Mouse (Mus musculus) spleen, adult 2 months (tissue): ENCODE data around the gene Adarb1. TPM values are rescaled to one million over a fixed set of nuclear protein-coding genes. Genes with fewer than 3 reads are reported as not detected.
A peak's percentile ranks its signal among the peaks of the same experiment; 100 is the strongest.

Experiments
- DNase-seq, 2 experiments: peaks; one replicate each; pipeline versions ENCODE4 v3.0.0 to v3.0.0-alpha.2; 2012 to 2021; ENCODE audit warnings: low spot score in 2 of 2, low read depth in 1 of 2
- H3K27ac ChIP-seq: fragments of 200-500 bp; 2 replicates; pipeline ENCODE4 v1.5.1; 2012; ENCODE audit warnings: low read length, inconsistent platforms; ENCODE audit not compliant: insufficient read depth
- H3K27me3 ChIP-seq: fragments of 200-500 bp; 2 replicates; pipeline ENCODE4 v1.6.1; 2012; ENCODE audit warnings: mild to moderate bottlenecking, moderate library complexity, low read length, inconsistent platforms; ENCODE audit not compliant: control insufficient read depth, insufficient read depth
- H3K36me3 ChIP-seq: fragments of 200-500 bp; 2 replicates; pipeline ENCODE4 v1.6.1; 2012; ENCODE audit warnings: mild to moderate bottlenecking, low read length, inconsistent platforms; ENCODE audit not compliant: control insufficient read depth, insufficient read depth
- H3K4me1 ChIP-seq: fragments of 200-500 bp; 2 replicates; pipeline ENCODE4 v1.6.1; 2011; ENCODE audit warnings: inconsistent platforms; ENCODE audit not compliant: control insufficient read depth, insufficient read depth, insufficient read length
- H3K4me3 ChIP-seq: fragments of 200-500 bp; 2 replicates; pipeline ENCODE4 v1.5.1; 2011; ENCODE audit warnings: mild to moderate bottlenecking, inconsistent platforms; ENCODE audit not compliant: insufficient read depth, insufficient read length; ENCODE audit errors: extremely low read depth
- CTCF ChIP-seq: fragments of 200-500 bp; IDR thresholded peaks from 2 replicates; pipeline ENCODE4 v1.5.1; 2011; ENCODE audit warnings: mild to moderate bottlenecking, inconsistent platforms; ENCODE audit not compliant: insufficient read depth, insufficient read length, insufficient replicate concordance; ENCODE audit errors: extremely low read depth
- POLR2A ChIP-seq: fragments of 200-500 bp; IDR thresholded peaks from 2 replicates; pipeline ENCODE4 v1.6.1; 2011; ENCODE audit warnings: low read depth, low read length, inconsistent platforms
- WGBS: fragments of 180-500 bp; shearing (Covaris S2); methylation state at CpG from one replicate; pipeline ENCODE4 v1.1.7; 2018; 5-methylcytosine and 5-hydroxymethylcytosine counted together
- polyA plus RNA-seq: library from polyadenylated mRNA; depleted of rRNA; stranded (reverse); fragments of >200 nt; gene quantifications from 2 replicates; pipeline ENCODE4 v1.2.3, GENCODE M21; 2012

Gene Adarb1
- polyA plus RNA-seq, 1 experiment = 2.2 TPM

DNA sequence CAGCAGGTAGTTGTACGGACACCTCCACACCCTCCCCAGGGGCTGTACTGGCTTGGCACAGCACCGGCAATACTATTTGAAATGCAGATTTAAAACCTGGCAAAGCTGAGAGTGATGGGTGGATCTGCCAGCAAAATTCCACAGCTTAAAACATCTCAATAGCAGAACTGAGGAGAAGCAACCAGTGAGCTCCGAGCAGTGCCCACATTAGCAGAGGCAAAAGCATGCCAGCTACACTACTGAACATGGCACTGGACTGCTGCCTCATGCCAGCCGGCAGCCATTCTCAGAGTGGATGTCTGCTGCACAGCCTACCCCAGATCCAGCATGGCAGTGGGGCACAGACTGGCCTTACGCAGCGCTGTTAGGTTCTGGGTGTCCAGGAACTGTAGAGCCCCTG is 93.4 kb downstream of the Adarb1 start:
- 94% methylated on average over 6 of the region's 6 CpGs for WGBS
- Histone ChIP-seq H3K27ac (no peak overlapping the region), H3K4me1 (no peaks in the 10 kb centered on the region), H3K27me3 (no peaks in the 10 kb centered on the region), H3K36me3 (no peaks in the 10 kb centered on the region), H3K4me3 (no peak overlapping the region)
- no peak for TF ChIP-seq POLR2A
- TF ChIP-seq CTCF = no peak
- DNase-seq = no peak

DNA sequence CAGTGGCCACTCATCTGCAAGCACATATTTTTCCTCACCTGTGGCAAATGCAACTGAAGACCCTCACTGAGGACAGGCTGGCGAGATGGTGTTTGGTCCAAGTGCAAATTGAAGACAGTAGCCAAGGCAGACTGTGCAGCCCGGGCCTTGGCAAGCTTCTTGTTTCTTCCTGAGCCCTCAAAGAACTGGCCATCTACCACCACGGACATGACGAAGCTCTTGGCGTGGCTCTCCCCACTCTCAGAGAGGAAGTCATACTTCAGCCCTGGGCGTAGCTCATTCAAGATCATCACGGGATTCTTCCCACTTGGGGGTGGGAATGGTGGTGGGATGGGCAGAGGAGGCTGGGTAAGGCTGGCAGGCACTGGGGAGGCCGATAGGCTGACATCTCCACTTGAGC is 96.5 kb downstream of the Adarb1 start:
- Histone ChIP-seq H3K27me3 (no peaks in the 10 kb centered on the region), H3K4me3 (no peak overlapping the region), H3K36me3 (no peaks in the 10 kb centered on the region), H3K4me1 (no peaks in the 10 kb centered on the region), H3K27ac (no peak overlapping the region)
- TF ChIP-seq CTCF (no peak), POLR2A (no peak)
- 78% methylated on average over 8 of the region's 8 CpGs for WGBS
- no peak for DNase-seq

DNA sequence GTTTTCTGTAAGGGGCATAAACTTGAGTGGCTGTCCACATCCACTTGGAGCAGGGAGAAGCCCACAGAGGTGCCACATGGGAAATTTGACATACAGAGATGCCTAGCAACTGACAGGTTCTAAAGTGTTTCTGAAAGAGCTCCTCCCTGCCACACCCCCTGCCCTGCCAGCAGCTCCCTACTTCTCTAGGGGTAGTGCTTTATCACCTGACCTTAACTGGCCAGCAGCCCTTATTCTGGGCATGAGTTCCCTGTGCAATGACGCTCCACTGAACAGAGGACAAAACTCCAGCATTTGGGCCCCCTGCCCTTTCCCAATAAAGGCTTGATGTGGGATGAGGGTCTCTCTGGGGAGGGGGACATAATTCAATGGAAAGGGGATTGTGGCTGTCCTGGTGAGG is 97.1 kb downstream of the Adarb1 start:
- Histone ChIP-seq H3K4me3 (no peak overlapping the region), H3K4me1 (no peaks in the 10 kb centered on the region), H3K27ac (no peak overlapping the region), H3K36me3 (no peaks in the 10 kb centered on the region), H3K27me3 (no peaks in the 10 kb centered on the region)
- TF ChIP-seq POLR2A (no peak), CTCF (no peak)
- DNase-seq = no peak
- WGBS = 82% methylated on average over 1 of the region's 1 CpGs

DNA sequence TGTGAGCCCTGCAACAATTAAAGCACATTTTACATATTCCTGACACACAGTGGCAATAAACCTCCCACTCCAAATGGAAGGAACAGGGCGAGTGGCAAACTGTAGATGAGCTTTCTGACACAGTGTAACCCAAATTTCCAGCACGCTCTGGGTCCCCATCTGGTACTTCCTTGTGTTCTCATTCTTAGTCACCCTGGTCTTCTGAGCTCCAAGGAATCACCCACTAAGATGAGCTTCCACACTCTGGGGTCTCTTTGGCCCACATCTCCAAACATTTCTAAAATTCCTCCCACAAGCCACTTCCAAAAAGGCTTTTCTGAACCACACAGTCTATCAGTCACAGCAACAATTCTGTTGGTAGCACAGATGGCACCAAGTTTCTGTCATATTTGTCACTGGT is 102.4 kb downstream of the Adarb1 start:
- Histone ChIP-seq H3K27ac (no peak overlapping the region), H3K4me1 (no peaks in the 10 kb centered on the region; the same call in 1 of the 2 replicates), H3K27me3 (no peaks in the 10 kb centered on the region), H3K36me3 (no peaks in the 10 kb centered on the region), H3K4me3 (no peak overlapping the region)
- DNase-seq = no peak
- TF ChIP-seq CTCF (no peak), POLR2A (no peak)
- 88% methylated on average over 2 of the region's 2 CpGs for WGBS

DNA sequence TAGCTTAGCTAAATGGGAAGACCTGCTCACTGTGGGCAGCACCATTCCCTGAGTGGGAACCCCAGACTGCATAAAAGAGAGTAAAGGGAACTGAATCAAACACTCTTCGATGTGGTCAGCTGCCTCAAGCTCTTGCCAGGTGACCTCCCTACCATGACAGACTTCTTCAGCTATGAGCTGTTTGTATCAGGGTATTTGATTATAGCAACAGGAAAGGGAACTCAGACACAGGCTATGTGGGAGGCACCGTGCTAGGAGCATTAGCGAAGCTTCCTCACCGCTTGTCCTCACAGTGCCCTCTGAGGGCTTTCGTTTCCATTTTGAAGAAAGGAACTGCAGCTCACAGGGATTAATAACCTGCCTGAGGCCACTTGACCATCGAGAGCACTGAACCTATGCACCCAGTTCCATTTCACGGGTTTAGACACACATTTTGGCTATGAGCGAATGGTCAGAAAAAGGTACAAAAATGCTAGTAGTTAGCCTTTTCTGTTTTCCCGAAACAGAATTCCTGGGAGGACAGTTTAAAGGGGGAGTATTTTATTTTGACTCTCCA is 103.3 kb downstream of the Adarb1 start:
- no peak overlapping the region for H3K27ac ChIP-seq
- H3K4me3 ChIP-seq = no peak overlapping the region
- H3K27me3 ChIP-seq = no peaks in the 10 kb centered on the region
- peak in 1 of 2 experiments; percentile 3 for DNase-seq
- no peaks in the 10 kb centered on the region for H3K36me3 ChIP-seq
- TF ChIP-seq POLR2A (no peak), CTCF (no peak)
- WGBS = 51% methylated on average over 9 of the region's 9 CpGs
- no peaks in the 10 kb centered on the region; the same call in 1 of the 2 replicates for H3K4me1 ChIP-seq

DNA sequence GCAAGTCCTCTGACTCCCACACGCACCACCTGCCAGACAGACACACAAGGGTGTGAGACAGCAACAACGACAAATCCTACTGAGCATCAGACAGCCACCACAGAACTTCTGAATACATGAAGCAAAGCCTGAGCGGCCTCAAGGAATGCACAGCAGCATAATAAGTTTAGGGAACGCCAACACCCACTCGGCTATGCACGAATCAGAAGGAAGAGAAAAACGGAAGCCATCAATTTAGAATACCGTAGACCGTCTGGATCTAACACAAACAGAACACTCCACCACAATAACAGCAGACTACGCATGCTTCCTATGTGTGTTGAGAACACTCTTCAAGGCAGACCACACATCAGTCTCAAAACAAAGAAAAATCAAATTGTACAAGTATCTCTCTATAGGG is 109.1 kb downstream of the Adarb1 start:
- no peaks in the 10 kb centered on the region for H3K36me3 ChIP-seq
- H3K4me3 ChIP-seq = no peak overlapping the region
- H3K27ac ChIP-seq = no peak overlapping the region
- WGBS = 83% methylated on average over 10 of the region's 10 CpGs
- no peaks in the 10 kb centered on the region for H3K4me1 ChIP-seq
- TF ChIP-seq CTCF = no peak
- no peak for TF ChIP-seq POLR2A
- DNase-seq = no peak
- H3K27me3 ChIP-seq = no peaks in the 10 kb centered on the region

DNA sequence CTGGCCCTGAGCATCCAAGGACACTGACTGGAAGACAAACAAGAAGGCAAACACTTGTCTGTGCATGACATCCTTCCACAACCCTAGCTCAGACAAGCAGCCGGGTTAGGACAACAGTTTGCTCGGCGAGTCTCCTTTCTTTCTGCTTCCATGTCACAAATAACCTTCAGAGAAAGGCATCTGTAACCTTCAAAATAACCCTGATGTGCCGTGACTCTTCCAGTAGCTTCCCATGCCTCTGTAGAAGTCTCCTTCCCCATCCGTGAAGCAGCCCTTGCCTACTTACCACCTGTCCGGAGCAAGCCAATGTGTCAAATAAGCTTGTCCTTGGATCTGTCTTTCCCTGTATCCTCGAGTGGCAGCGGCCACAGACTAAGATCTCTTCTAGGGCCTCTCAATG is 112.3 kb downstream of the Adarb1 start:
- H3K27ac ChIP-seq = no peak overlapping the region

More for the DNA sequence above, 112.3 kb downstream of the Adarb1 start:
- H3K27me3 ChIP-seq = no peaks in the 10 kb centered on the region
- TF ChIP-seq POLR2A (no peak), CTCF (no peak)
- H3K4me3 ChIP-seq = no peak overlapping the region
- H3K36me3 ChIP-seq = no peaks in the 10 kb centered on the region
- no peak for DNase-seq
- H3K4me1 ChIP-seq = no peaks in the 10 kb centered on the region
- WGBS = 91% methylated on average over 8 of the region's 8 CpGs
